Mouse (Mus musculus): Measurements from ENCODE around the gene Cadm2. TPM values are rescaled to one million over a fixed set of nuclear protein-coding genes. Genes with fewer than 3 reads are reported as not detected.

The Cadm2 gene
- polyA plus RNA-seq, 1 experiment from 2014 or later, result 0.13 TPM

GRCm38 (mm10) chr16:67425371-67425770, 195.3 kb downstream of the Cadm2 start:
- H3K27me3 ChIP-seq (replicated peaks; ENCODE audit: control insufficient read depth, insufficient read depth, low read length), result no peaks in the 10 kb centered on the region
- no peak overlapping the region for H3K9ac ChIP-seq (ENCODE audit: low read depth, low read length)
- H3K36me3 ChIP-seq (ENCODE audit: control insufficient read depth, insufficient read depth), result no peaks in the 10 kb centered on the region
- H3K4me1 ChIP-seq (replicated peaks; ENCODE audit: control insufficient read depth, insufficient read depth, low read length), result no peaks in the 10 kb centered on the region
- H3K27ac ChIP-seq (ENCODE audit: low read depth, low read length), result no peak overlapping the region
- H3K4me2 ChIP-seq (replicated peaks; ENCODE audit: low read depth), result no peak overlapping the region
- TF ChIP-seq CTCF (IDR thresholded peaks at IDR 0.05; ENCODE audit: low read depth), result no peak
- no peak overlapping the region for H3K4me3 ChIP-seq (ENCODE audit: low read depth, low read length)
- H3K9me3 ChIP-seq (ENCODE audit: control insufficient read depth), result no peaks in the 10 kb centered on the region
- 71% methylated on average over 1 of the region's 1 CpGs for WGBS
- no peak for ATAC-seq

- Histone ChIP-seq H3K4me1 (replicated peaks; ENCODE audit: control insufficient read depth, insufficient read depth, low read length) (no peaks in the 10 kb centered on the region), H3K27me3 (replicated peaks; ENCODE audit: control insufficient read depth, insufficient read depth, low read length) (no peaks in the 10 kb centered on the region), H3K9ac (ENCODE audit: low read depth, low read length) (no peak overlapping the region), H3K4me2 (replicated peaks; ENCODE audit: low read depth) (no peak overlapping the region), H3K27ac (ENCODE audit: low read depth, low read length) (no peak overlapping the region), H3K36me3 (ENCODE audit: control insufficient read depth, insufficient read depth) (no peaks in the 10 kb centered on the region), H3K9me3 (ENCODE audit: control insufficient read depth) (no peaks in the 10 kb centered on the region), H3K4me3 (ENCODE audit: low read depth, low read length) (no peak overlapping the region)
- ATAC-seq, result no peak
- no peak for TF ChIP-seq CTCF (IDR thresholded peaks at IDR 0.05; ENCODE audit: low read depth)
- 64% methylated on average over 3 of the region's 3 CpGs for WGBS
Measured at GRCm38 (mm10) chr16:67410926-67411325, 209.8 kb downstream of the Cadm2 start.

- WGBS, result 67% methylated on average over 2 of the region's 2 CpGs
- no peak overlapping the region for H3K9ac ChIP-seq (ENCODE audit: low read depth, low read length)
- H3K4me1 ChIP-seq (replicated peaks; ENCODE audit: control insufficient read depth, insufficient read depth, low read length), result no peaks in the 10 kb centered on the region
- H3K4me3 ChIP-seq (ENCODE audit: low read depth, low read length), result no peak overlapping the region
- H3K27me3 ChIP-seq (replicated peaks; ENCODE audit: control insufficient read depth, insufficient read depth, low read length), result no peaks in the 10 kb centered on the region
- no peak overlapping the region for H3K4me2 ChIP-seq (replicated peaks; ENCODE audit: low read depth)
- ATAC-seq, result no peak
- H3K9me3 ChIP-seq (ENCODE audit: control insufficient read depth), result no peaks in the 10 kb centered on the region
- H3K27ac ChIP-seq (ENCODE audit: low read depth, low read length), result no peak overlapping the region
- TF ChIP-seq CTCF (IDR thresholded peaks at IDR 0.05; ENCODE audit: low read depth), result no peak
- no peaks in the 10 kb centered on the region for H3K36me3 ChIP-seq (ENCODE audit: control insufficient read depth, insufficient read depth)
Measured at GRCm38 (mm10) chr16:67410482-67410881, 210.2 kb downstream of the Cadm2 start.

GRCm38 (mm10) chr16:67367745-67368144, 253.0 kb downstream of the Cadm2 start:
- WGBS, result 76% methylated on average over 2 of the region's 2 CpGs
- no peak for ATAC-seq
- Histone ChIP-seq H3K36me3 (ENCODE audit: control insufficient read depth, insufficient read depth) (no peaks in the 10 kb centered on the region), H3K4me2 (replicated peaks; ENCODE audit: low read depth) (no peak overlapping the region), H3K9ac (ENCODE audit: low read depth, low read length) (no peak overlapping the region), H3K27ac (ENCODE audit: low read depth, low read length) (no peak overlapping the region), H3K4me1 (replicated peaks; ENCODE audit: control insufficient read depth, insufficient read depth, low read length) (no peaks in the 10 kb centered on the region), H3K9me3 (ENCODE audit: control insufficient read depth) (no peaks in the 10 kb centered on the region), H3K27me3 (replicated peaks; ENCODE audit: control insufficient read depth, insufficient read depth, low read length) (no peaks in the 10 kb centered on the region), H3K4me3 (ENCODE audit: low read depth, low read length) (no peak overlapping the region)
- TF ChIP-seq CTCF (IDR thresholded peaks at IDR 0.05; ENCODE audit: low read depth), result no peak

- ATAC-seq, result no peak
- TF ChIP-seq CTCF (IDR thresholded peaks at IDR 0.05; ENCODE audit: low read depth), result no peak
- 76% methylated on average over 5 of the region's 5 CpGs for WGBS
- H3K4me3 ChIP-seq (ENCODE audit: low read depth, low read length), result no peak overlapping the region
- no peak overlapping the region for H3K9ac ChIP-seq (ENCODE audit: low read depth, low read length)
- no peaks in the 10 kb centered on the region for H3K4me1 ChIP-seq (replicated peaks; ENCODE audit: control insufficient read depth, insufficient read depth, low read length)
- H3K27ac ChIP-seq (ENCODE audit: low read depth, low read length), result no peak overlapping the region
- no peak overlapping the region for H3K4me2 ChIP-seq (replicated peaks; ENCODE audit: low read depth)
- no peaks in the 10 kb centered on the region for H3K9me3 ChIP-seq (ENCODE audit: control insufficient read depth)
- no peaks in the 10 kb centered on the region for H3K27me3 ChIP-seq (replicated peaks; ENCODE audit: control insufficient read depth, insufficient read depth, low read length)
- no peaks in the 10 kb centered on the region for H3K36me3 ChIP-seq (ENCODE audit: control insufficient read depth, insufficient read depth)
Measured at GRCm38 (mm10) chr16:67348011-67348410, 272.7 kb downstream of the Cadm2 start.

GRCm38 (mm10) chr16:67347561-67347960, 273.1 kb downstream of the Cadm2 start:
- no peaks in the 10 kb centered on the region for H3K27me3 ChIP-seq (replicated peaks; ENCODE audit: control insufficient read depth, insufficient read depth, low read length)
- no peaks in the 10 kb centered on the region for H3K4me1 ChIP-seq (replicated peaks; ENCODE audit: control insufficient read depth, insufficient read depth, low read length)
- H3K4me2 ChIP-seq (replicated peaks; ENCODE audit: low read depth), result no peak overlapping the region
- no peaks in the 10 kb centered on the region for H3K36me3 ChIP-seq (ENCODE audit: control insufficient read depth, insufficient read depth)
- H3K4me3 ChIP-seq (ENCODE audit: low read depth, low read length), result no peak overlapping the region
- no peak for TF ChIP-seq CTCF (IDR thresholded peaks at IDR 0.05; ENCODE audit: low read depth)
- no peak for ATAC-seq
- H3K9ac ChIP-seq (ENCODE audit: low read depth, low read length), result no peak overlapping the region
- no peaks in the 10 kb centered on the region for H3K9me3 ChIP-seq (ENCODE audit: control insufficient read depth)
- H3K27ac ChIP-seq (ENCODE audit: low read depth, low read length), result no peak overlapping the region

GRCm38 (mm10) chr16:67346621-67347290, 274.0 kb downstream of the Cadm2 start:
- Histone ChIP-seq H3K9me3 (ENCODE audit: control insufficient read depth) (no peaks in the 10 kb centered on the region), H3K9ac (ENCODE audit: low read depth, low read length) (no peak overlapping the region), H3K36me3 (ENCODE audit: control insufficient read depth, insufficient read depth) (no peaks in the 10 kb centered on the region), H3K4me3 (ENCODE audit: low read depth, low read length) (no peak overlapping the region), H3K27me3 (replicated peaks; ENCODE audit: control insufficient read depth, insufficient read depth, low read length) (no peaks in the 10 kb centered on the region), H3K27ac (ENCODE audit: low read depth, low read length) (no peak overlapping the region), H3K4me1 (replicated peaks; ENCODE audit: control insufficient read depth, insufficient read depth, low read length) (no peaks in the 10 kb centered on the region), H3K4me2 (replicated peaks; ENCODE audit: low read depth) (no peak overlapping the region)
- 26% methylated on average over 10 of the region's 10 CpGs for WGBS
- no peak for TF ChIP-seq CTCF (IDR thresholded peaks at IDR 0.05; ENCODE audit: low read depth)
- no peak for ATAC-seq

Data from intestine, postnatal 0 days (tissue).